Mouse (Mus musculus): ENCODE measurements around the gene Bcat2. TPM values are rescaled to one million over a fixed set of nuclear protein-coding genes. Genes with fewer than 3 reads are reported as not detected.
A peak's percentile ranks its signal among the peaks of the same experiment; 100 is the strongest.

Bcat2 gene
- polyA plus RNA-seq, 1 experiment = 26.3 TPM

GRCm38 (mm10) chr7:45567780-45568516, 2.0 kb upstream of the Bcat2 start:
- Histone ChIP-seq H3K27me3 (ENCODE audit: control insufficient read depth, insufficient read depth, low read length) (no peaks in the 10 kb centered on the region), H3K4me3 (ENCODE audit: low read depth, low read length) (peak overlapping the region; percentile 42), H3K36me3 (ENCODE audit: control insufficient read depth, insufficient read depth, low read length) (peaks cover 16% of the 10 kb centered on the region), H3K4me1 (ENCODE audit: control insufficient read depth, insufficient read depth, insufficient read length, low read length) (peaks cover 26% of the 10 kb centered on the region), H3K27ac (ENCODE audit: insufficient read depth, low read depth, low read length) (peak overlapping the region; percentile 91)
- under 1% methylated on average over 24 of the region's 24 CpGs for WGBS
- TF ChIP-seq CTCF (IDR thresholded peaks at IDR 0.05; ENCODE audit: extremely low read depth, insufficient read length, insufficient replicate concordance, low read depth, low read length) (no peak), POLR2A (IDR thresholded peaks at IDR 0.05; ENCODE audit: low read depth, low read length) (peak; percentile 28)

DNA sequence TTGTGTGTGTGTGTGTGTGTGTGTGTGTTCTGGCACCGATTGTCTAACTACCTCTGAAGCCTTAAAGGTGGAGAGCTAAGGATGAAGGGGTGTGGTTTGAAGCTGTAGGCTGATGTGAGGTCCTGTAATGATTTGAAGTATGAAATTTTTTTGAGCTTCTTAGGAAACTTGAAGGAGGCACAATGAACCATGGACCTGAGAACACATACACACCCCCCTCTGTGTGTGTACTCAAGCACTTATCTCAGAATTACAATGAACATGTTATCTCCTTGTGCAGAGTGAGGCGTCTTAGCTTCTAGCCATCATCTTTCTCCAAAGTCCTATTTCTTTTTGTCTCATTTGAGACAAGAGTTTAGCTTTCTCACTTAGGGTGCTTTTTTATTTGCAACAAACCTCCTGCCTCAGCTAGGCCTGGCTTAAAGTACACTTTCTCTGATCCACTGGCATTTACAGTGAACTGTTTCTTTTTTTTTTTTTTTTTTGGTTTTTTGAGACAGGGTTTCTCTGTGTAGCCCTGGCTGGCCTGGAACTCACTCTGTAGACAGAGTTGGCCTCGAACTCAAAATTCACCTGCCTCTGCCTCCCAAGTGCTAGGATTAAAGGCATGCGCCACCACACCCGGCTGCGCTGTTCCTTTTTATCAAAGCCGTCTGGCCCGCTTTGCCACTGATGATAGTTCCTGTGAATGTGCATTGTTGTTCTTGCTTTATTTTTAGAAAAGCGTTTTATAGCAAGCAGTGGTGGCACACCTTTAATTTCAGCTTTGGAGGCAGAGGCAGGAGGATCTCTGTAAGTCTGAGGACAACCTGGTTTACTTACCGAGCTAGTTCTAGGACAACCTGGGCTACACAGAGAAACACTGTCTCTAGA, 1.1 kb upstream of the Bcat2 start:
- no peak overlapping the region for H3K4me3 ChIP-seq (ENCODE audit: low read depth, low read length)
- 59% methylated on average over 10 of the region's 10 CpGs for WGBS
- peaks cover 26% of the 10 kb centered on the region for H3K4me1 ChIP-seq (ENCODE audit: control insufficient read depth, insufficient read depth, insufficient read length, low read length)
- TF ChIP-seq POLR2A (IDR thresholded peaks at IDR 0.05; ENCODE audit: low read depth, low read length) = no peak
- peaks cover 17% of the 10 kb centered on the region for H3K36me3 ChIP-seq (ENCODE audit: control insufficient read depth, insufficient read depth, low read length)
- H3K27me3 ChIP-seq (ENCODE audit: control insufficient read depth, insufficient read depth, low read length) = no peaks in the 10 kb centered on the region
- H3K27ac ChIP-seq (ENCODE audit: insufficient read depth, low read depth, low read length) = peak overlapping the region; percentile 62

- H3K27ac ChIP-seq (ENCODE audit: insufficient read depth, low read depth, low read length) = no peak overlapping the region
- H3K4me1 ChIP-seq (ENCODE audit: control insufficient read depth, insufficient read depth, insufficient read length, low read length) = peaks cover 33% of the 10 kb centered on the region
- TF ChIP-seq CTCF (IDR thresholded peaks at IDR 0.05; ENCODE audit: extremely low read depth, insufficient read length, insufficient replicate concordance, low read depth, low read length) (no peak), POLR2A (IDR thresholded peaks at IDR 0.05; ENCODE audit: low read depth, low read length) (no peak)
- 3% methylated on average over 1 of the region's 1 CpGs for WGBS
- peaks cover 20% of the 10 kb centered on the region for H3K36me3 ChIP-seq (ENCODE audit: control insufficient read depth, insufficient read depth, low read length)
- no peak overlapping the region for H3K4me3 ChIP-seq (ENCODE audit: low read depth, low read length)
- H3K27me3 ChIP-seq (ENCODE audit: control insufficient read depth, insufficient read depth, low read length) = no peaks in the 10 kb centered on the region
Observed at GRCm38 (mm10) chr7:45571966-45572365, 2.0 kb downstream of the Bcat2 start.

DNA sequence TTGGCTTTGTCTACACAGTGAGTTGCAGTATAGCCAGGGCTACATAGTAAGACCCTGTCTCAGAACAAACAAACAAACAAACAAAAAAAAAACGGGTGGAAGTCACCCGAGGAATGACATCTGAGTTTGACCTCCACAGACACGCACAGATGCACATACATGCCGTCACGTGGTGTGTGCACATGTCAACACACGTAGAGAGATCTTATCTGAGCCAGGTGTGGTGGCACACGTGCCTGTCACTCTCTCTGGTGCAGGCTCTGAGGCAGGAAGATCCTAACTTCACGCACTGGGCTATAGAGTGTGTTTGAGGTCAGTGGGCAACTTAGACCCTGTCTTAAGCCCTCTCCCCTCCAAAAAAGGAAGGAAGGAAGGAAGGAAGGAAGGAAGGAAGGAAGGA, 4.0 kb downstream of the Bcat2 start:
- Histone ChIP-seq H3K4me1 (ENCODE audit: control insufficient read depth, insufficient read depth, insufficient read length, low read length) (peaks cover 22% of the 10 kb centered on the region), H3K27ac (ENCODE audit: insufficient read depth, low read depth, low read length) (peak overlapping the region; percentile 76; the same call in 1 of the 2 replicates), H3K36me3 (ENCODE audit: control insufficient read depth, insufficient read depth, low read length) (peaks cover 20% of the 10 kb centered on the region), H3K4me3 (ENCODE audit: low read depth, low read length) (peak overlapping the region; percentile 78), H3K27me3 (ENCODE audit: control insufficient read depth, insufficient read depth, low read length) (no peaks in the 10 kb centered on the region)
- 26% methylated on average over 8 of the region's 8 CpGs for WGBS
- TF ChIP-seq CTCF (IDR thresholded peaks at IDR 0.05; ENCODE audit: extremely low read depth, insufficient read length, insufficient replicate concordance, low read depth, low read length) = no peak

DNA sequence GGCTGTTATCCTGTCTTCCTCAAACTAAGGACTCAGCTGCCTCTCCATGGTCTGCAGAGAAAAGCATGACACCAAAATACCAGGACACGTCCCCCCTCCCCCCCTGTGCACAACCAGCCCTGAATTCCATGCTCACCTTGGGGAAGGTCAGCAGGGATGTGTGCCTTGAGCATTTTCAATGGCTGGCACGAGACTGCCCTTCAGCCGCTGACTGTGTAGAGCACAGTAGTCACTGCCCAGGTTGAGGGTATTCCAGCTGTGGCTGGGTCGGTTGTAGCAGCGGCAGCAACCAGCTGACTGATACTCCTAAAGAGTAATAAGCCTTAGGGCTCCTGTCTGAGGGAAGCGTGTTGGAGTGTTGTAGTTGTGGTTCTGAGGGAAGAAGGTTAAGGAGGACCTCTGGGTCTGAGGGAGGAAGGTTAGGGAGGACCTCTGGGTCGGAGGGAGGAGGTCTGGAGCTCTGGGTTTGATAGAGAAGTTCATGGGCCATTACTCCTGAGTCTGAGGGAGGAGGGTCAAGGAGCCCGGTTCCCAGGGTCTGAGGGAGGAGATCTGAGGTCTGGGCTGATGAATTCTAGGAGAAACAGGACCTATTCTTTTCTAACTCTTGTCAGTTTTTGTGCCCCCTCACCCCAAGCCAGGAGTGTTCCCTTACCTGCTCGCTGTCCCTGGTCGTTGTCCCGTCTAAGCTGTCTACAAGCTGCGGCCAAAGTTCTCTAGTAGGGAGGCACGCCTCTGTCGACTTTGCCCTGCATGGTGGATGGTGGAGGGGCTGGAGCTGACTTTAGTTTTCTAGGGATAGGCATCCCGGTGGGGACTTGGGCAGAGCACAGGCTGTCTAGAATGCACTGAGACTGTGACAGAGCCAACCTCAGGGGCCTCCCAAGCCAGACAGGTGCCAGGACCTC, 4.8 kb downstream of the Bcat2 start:
- Histone ChIP-seq H3K4me1 (ENCODE audit: control insufficient read depth, insufficient read depth, insufficient read length, low read length) (peaks cover 22% of the 10 kb centered on the region), H3K27me3 (ENCODE audit: control insufficient read depth, insufficient read depth, low read length) (no peaks in the 10 kb centered on the region), H3K27ac (ENCODE audit: insufficient read depth, low read depth, low read length) (peak overlapping the region; percentile 76), H3K4me3 (ENCODE audit: low read depth, low read length) (peak overlapping the region; percentile 78), H3K36me3 (ENCODE audit: control insufficient read depth, insufficient read depth, low read length) (peaks cover 20% of the 10 kb centered on the region)
- TF ChIP-seq CTCF (IDR thresholded peaks at IDR 0.05; ENCODE audit: extremely low read depth, insufficient read length, insufficient replicate concordance, low read depth, low read length) (no peak), POLR2A (IDR thresholded peaks at IDR 0.05; ENCODE audit: low read depth, low read length) (peak; percentile 91; the same call in 1 of the 2 replicates)
- 37% methylated on average over 15 of the region's 15 CpGs for WGBS

- no peak for TF ChIP-seq POLR2A (IDR thresholded peaks at IDR 0.05; ENCODE audit: low read depth, low read length)
- TF ChIP-seq CTCF (IDR thresholded peaks at IDR 0.05; ENCODE audit: extremely low read depth, insufficient read length, insufficient replicate concordance, low read depth, low read length) = no peak
- 95% methylated on average over 6 of the region's 6 CpGs for WGBS
- no peak overlapping the region for H3K4me3 ChIP-seq (ENCODE audit: low read depth, low read length)
- H3K4me1 ChIP-seq (ENCODE audit: control insufficient read depth, insufficient read depth, insufficient read length, low read length) = no peaks in the 10 kb centered on the region; the same call in 1 of the 2 replicates
- no peak overlapping the region for H3K27ac ChIP-seq (ENCODE audit: insufficient read depth, low read depth, low read length)
- no peaks in the 10 kb centered on the region for H3K27me3 ChIP-seq (ENCODE audit: control insufficient read depth, insufficient read depth, low read length)
- H3K36me3 ChIP-seq (ENCODE audit: control insufficient read depth, insufficient read depth, low read length) = peaks cover 7% of the 10 kb centered on the region; the same call in 1 of the 2 replicates
Observed at GRCm38 (mm10) chr7:45585923-45586322, 16.0 kb downstream of the Bcat2 start.

All from small intestine, adult 2 months (tissue).